Mouse (Mus musculus): ENCODE data around the gene Ppt2. TPM values are rescaled to one million over a fixed set of nuclear protein-coding genes. Genes with fewer than 3 reads are reported as not detected.

Gene Ppt2
- total RNA-seq, 2 experiments from 2014 or later = 40.5 to 42.2 TPM

DNA sequence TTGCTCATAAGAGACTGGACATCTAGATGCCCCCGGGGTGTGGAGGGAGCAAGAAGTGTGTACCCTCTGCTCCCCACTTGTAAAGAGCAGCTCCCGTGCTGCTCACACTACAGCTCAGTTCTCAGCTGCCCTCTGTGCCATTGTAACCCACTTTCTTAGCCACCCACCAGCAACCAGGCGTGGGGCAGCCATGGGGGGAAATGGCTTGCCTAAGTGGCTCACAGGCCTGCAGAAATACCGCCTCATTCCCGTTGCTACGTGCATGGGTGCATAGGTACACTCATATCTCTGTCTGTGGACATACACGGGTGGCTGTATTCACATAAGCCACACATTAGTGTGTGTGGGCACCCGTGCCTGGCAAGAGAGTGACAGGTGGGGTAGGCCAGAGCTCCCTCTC, 34.7 kb upstream of the Ppt2 start:
- intact Hi-C loops (cut with DNase I) = no loop called here
- DNase-seq = no peak
- peak overlapping the region; percentile 90 for H3K27ac ChIP-seq
- peak overlapping the region; percentile 69 for H3K4me3 ChIP-seq
- no peak for TF ChIP-seq CTCF (IDR thresholded peaks at IDR 0.05)

DNA sequence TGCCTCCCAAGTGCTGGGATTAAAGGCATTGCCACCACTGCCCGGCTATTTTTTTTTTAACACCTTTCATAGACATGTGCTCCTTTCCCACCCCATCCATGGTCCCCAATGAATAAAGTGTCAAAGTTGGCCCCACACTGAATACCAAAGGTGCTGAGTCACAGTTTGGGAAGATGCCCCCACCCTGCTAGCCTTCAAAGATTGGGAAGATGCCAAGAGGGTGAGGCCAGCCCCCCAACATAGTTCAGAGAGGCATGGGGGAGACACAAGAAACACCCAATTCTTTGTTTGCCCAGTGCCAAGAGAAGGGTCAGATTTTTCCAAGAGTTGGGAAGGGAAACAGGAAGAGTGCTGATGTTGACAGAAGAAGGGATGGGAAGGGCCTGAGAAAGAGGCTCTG, 34.2 kb upstream of the Ppt2 start:
- Histone ChIP-seq H3K4me3 (peak overlapping the region; percentile 69), H3K27ac (peak overlapping the region; percentile 90)
- intact Hi-C loops (cut with DNase I) = no loop called here
- TF ChIP-seq CTCF (IDR thresholded peaks at IDR 0.05) = no peak
- DNase-seq = peak; percentile 26

DNA sequence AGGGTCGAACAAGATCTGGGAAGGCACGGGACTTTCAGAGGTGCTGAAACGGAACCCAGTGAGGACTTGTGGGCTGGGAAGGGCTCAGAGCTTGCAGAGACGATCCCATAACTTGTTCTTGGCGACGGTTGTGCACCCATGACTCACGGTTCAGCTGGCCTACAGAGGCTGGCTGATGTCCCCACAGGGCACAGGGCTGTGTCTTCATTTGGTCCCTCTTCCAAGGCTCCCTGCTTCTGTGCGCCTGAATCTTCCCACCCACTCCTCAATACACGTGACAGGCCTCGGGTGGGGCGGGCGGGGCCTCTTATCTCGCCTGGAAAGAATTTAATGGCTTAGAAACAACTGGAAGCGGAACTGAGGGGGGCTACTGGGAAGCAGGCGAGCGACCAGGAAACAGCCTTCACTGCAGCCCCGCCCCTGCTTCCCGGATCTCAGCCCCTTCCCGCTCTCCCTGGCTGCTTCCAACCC, 32.8 kb upstream of the Ppt2 start:
- peak overlapping the region; percentile 90 for H3K27ac ChIP-seq
- intact Hi-C loops (cut with DNase I) = no loop called here
- H3K4me3 ChIP-seq = peak overlapping the region; percentile 69

DNA sequence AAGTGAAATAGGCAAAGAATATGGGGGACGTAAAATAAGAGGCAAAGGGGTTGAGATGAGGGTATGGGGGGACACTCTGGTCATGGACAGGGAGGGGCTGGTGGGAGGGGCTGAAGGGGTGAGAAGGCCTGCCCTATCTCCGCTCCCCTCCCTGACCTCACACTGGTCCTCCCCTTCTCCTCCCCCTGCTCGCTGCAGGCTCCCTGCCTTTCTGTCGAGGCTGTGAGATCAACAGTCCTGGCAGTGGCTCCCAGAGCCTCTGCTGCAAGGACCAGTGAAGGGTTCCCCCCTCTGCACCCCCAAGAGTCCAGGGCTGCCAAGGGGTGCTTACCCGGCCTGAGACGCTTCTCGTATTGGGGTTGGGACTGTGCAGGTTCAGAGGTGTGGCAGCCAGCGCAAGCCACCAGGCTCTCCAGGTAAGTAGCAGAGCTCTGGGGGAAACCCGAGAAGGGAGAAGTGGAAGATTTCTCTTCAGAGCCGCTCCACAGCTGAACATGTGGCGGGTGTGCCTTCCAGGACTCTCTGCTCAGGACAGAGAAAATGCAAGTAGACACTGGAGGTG, 32.0 kb upstream of the Ppt2 start:
- Histone ChIP-seq H3K27ac (peak overlapping the region; percentile 90), H3K4me3 (peak overlapping the region; percentile 69)
- TF ChIP-seq CTCF (IDR thresholded peaks at IDR 0.05) = no peak
- intact Hi-C loops (cut with DNase I) = no loop called here
- peak; percentile 79 for DNase-seq

More for the DNA sequence above, 32.8 kb upstream of the Ppt2 start:
- DNase-seq = peak; percentile 82
- TF ChIP-seq CTCF (IDR thresholded peaks at IDR 0.05) = no peak

DNA sequence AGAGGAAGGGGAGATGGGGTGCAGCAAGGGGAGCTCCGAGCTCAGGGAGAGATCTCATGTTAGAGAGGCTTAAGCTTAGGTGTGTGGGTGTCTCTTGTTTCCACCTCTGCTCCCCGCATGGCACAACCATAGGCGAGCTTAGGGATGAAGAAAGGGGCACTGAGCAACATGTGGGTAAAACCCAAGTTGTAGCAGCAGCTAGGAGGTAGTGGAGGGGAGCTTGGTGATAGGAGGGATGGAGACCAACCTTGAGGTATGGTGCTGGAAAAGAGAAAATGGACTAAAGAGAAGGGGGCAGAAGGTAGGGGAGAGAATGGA, 31.5 kb upstream of the Ppt2 start:
- no peak for TF ChIP-seq CTCF (IDR thresholded peaks at IDR 0.05)
- peak overlapping the region; percentile 69 for H3K4me3 ChIP-seq
- H3K27ac ChIP-seq = peak overlapping the region; percentile 90
- intact Hi-C loops (cut with DNase I) = no loop called here
- DNase-seq = no peak

DNA sequence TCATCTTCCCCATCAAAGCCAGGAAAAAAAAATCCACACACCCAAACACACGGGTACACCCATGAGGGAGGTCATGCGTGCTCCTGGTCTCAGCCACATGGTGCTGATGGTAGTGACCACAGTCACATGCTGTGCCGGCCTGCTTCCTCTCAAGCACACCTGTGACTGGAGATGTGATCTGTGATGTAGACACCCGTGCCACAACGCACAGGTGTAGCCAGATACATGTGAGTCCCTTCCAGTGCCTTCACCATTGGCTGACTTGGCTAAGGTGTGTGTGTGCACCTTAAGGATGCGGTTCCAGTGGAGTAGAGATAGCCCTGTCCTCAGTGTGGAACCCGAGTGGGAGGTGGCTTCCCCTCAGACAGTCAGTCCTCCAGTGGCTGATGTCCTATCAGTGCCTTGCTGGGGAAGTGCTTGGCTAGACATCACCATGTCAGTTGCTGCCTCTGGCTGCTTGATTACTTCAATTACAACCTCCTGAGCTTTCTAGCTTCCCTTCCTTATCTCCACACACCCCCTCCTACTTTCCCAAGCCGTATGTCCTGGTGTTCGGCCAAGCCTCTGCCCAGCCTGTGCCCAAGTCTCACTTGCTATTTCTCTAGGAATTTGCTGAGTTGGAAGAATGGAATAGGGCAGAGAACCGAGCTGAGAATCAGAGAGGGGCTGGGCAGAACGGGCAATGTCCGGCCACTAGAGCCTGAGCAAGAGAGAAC, 31.0 kb upstream of the Ppt2 start:
- H3K27ac ChIP-seq = peak overlapping the region; percentile 90
- peak; percentile 29 for DNase-seq
- intact Hi-C loops (cut with DNase I) = no loop called here
- peak overlapping the region; percentile 69 for H3K4me3 ChIP-seq
- TF ChIP-seq CTCF (IDR thresholded peaks at IDR 0.05) = no peak

DNA sequence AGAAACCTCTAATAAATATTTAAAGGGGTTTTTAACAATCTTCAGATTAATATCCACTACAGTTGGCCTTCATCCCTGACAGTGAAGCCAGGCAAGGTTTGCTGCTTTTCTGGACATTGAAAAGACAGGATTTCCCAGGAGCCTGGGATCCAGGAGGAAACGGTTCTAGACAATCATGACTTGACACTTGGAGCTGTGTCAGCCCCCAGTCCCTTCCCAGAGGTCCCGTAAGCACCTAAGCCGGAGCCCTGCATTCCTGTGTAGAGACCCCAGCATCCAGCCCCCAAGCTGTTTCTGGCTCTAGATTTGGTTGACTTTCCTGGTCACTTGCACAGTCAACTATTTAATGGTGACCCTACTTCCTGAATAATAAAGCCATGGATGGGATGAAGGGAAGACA, 30.3 kb upstream of the Ppt2 start:
- no peak overlapping the region for H3K4me3 ChIP-seq

DNA sequence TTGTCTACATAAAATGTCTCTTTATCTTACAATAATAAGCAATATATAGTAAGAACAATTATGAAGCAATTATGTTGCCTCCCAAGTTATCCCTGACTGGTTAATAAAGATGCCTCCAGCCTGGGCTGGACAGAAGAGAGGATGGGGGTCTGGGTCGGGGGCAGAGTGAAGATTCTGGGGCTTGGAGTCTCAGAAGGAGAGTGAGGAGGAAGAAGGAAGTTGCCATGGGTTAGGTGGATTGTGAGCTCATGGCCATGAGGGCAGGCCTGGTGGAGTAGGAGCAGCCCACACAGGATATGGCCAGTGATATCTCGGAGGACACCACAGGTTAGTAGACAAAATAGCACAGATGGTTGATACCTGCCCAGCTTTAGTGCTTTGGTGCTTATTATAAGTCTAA, 29.8 kb upstream of the Ppt2 start:
- intact Hi-C loops (cut with DNase I) = no loop called here
- no peak for TF ChIP-seq CTCF (IDR thresholded peaks at IDR 0.05)
- no peak for DNase-seq
- peak overlapping the region; percentile 90; the same call in 1 of the 2 replicates for H3K27ac ChIP-seq
- H3K4me3 ChIP-seq = no peak overlapping the region

More for the DNA sequence above, 30.3 kb upstream of the Ppt2 start:
- peak overlapping the region; percentile 90; the same call in 1 of the 2 replicates for H3K27ac ChIP-seq
- intact Hi-C loops (cut with DNase I) = no loop called here
- DNase-seq = no peak
- no peak for TF ChIP-seq CTCF (IDR thresholded peaks at IDR 0.05)

DNA sequence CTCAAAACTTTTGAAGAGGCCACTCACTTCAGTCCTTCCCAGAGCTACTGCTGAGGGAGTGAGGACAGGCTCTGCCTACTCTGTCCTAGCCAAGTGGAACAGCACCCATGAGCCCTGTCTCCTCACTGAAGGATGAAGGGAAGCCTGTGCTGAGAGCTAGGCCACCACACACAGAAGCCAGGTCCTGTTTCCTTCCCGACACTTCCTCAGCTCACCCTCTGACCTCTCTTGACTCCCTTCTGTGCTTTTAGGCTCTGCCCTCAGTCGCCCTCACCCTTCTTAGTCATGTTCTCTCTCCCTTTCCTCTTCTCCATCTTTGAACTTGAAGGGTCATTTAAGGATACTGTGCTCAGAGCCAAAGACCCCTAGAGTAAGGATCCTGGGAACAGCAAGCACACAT, 29.0 kb upstream of the Ppt2 start:
- TF ChIP-seq CTCF (IDR thresholded peaks at IDR 0.05) = no peak
- no peak overlapping the region for H3K4me3 ChIP-seq
- peak overlapping the region; percentile 86 for H3K27ac ChIP-seq
- peak; percentile 37 for DNase-seq
- intact Hi-C loops (cut with DNase I) = no loop called here

DNA sequence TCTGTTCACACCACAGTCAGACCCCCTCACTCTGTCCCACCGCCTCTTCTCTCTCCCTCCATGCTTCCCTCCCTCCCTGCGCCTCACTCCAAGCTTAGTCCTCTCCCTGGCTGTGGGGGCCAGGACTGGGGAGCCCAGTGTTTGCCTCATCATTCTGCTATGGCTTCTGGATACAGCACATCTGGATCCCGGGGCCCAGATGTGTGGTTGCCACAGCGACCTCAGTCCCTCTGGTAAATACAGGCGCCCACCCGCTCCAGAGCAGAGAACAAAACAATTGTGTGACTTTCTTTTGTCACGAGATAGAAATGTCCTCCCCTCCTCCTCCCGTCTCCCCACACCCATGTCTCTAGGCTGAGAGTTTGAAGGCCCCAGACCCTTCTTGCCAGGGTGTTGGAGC, 28.4 kb upstream of the Ppt2 start:
- peak; percentile 63 for DNase-seq
- H3K27ac ChIP-seq = peak overlapping the region; percentile 86
- intact Hi-C loops (cut with DNase I) = no loop called here
- TF ChIP-seq CTCF (IDR thresholded peaks at IDR 0.05) = no peak
- no peak overlapping the region; the same call in 1 of the 2 replicates for H3K4me3 ChIP-seq

DNA sequence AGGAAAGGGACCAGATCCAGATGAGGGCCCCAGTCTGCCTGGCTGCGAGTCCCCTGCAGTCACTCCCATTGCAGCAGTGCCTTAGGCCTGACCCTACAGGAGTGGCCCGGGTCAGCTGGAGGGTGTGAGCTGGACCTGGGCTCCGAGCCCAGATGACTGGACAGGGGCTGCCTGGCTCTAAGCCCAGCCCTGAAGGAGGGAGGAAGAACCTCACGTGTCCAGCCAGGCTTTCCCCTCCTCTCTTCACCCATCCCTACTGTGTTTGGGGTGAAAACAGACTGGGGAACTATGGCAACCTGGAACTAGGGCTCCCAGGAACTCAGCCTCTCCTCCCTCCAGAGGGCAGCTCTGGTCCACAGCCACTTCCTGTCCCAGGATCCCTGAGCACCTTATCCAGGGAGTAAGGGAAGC, 27.3 kb upstream of the Ppt2 start:
- peak overlapping the region; percentile 86 for H3K27ac ChIP-seq
- DNase-seq = peak; percentile 94
- intact Hi-C loops (cut with DNase I) = no loop called here
- H3K4me3 ChIP-seq = peak overlapping the region; percentile 32
- TF ChIP-seq CTCF (IDR thresholded peaks at IDR 0.05) = peak; percentile 26; the same call in 1 of the 2 replicates

DNA sequence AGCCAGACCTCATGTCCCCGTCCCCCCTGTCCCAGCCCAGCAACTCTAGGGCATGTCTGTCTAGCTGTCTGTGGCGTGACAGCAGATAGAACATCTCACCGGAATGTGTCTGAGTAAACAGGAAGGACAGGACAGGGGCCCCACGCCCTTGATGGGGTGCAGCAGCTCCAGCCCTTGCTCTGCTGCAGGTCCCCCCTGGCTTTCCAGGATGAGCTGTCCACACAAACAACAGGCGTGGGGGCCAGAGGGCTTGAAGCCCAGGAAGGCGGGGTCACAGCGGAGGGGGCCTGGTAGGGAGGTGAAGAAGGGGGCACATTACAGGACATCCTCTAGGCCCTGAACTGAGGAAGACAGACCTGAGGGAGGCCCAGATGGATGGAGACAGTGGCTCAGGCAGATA, 26.9 kb upstream of the Ppt2 start:
- no peak for TF ChIP-seq CTCF (IDR thresholded peaks at IDR 0.05)
- Histone ChIP-seq H3K4me3 (peak overlapping the region; percentile 26), H3K27ac (peak overlapping the region; percentile 86)
- DNase-seq = peak; percentile 88
- intact Hi-C loops (cut with DNase I) = no loop called here

DNA sequence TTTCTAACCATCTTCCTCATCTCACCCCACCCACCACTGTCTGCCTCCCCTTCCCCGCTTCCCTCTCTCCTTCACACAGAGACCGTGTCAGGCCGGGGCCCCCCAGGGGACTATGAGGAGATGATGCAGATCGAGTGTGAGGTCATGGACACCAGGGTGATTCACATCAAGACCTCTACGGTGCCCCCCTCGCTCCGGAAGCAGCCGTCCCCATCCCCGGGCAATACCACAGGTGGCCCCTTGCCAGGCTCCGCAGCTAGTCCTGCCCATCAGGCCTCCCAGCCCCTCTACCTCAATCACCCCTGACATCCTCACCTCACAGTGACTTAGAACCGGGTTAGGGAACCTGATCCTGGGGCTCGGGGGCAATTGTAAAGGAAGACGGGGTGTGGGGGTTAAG, 26.1 kb upstream of the Ppt2 start:
- no peak for TF ChIP-seq CTCF (IDR thresholded peaks at IDR 0.05)
- Histone ChIP-seq H3K4me3 (no peak overlapping the region), H3K27ac (peak overlapping the region; percentile 86)
- intact Hi-C loops (cut with DNase I) = loop anchor here (1.0 kb wide), 1 partner anchor 59 kb away; no protein-coding TSS in a partner anchor
- peak; percentile 60 for DNase-seq
